Mouse (Mus musculus) mature B cell (primary cell): Measurements from ENCODE around the gene Vps37d.
"Not testable (repeated sequence)": the region's sequence is repeated elsewhere in the genome, so short reads cannot be mapped to it uniquely, and the experiment has no call there.

Experiments used
- in situ Hi-C: fragments of 300-500 bp; cut with MboI; formaldehyde crosslinking; loops from 2 replicates; pipeline ENCODE4 v1.14.3; 2019

Vps37d gene

DNA sequence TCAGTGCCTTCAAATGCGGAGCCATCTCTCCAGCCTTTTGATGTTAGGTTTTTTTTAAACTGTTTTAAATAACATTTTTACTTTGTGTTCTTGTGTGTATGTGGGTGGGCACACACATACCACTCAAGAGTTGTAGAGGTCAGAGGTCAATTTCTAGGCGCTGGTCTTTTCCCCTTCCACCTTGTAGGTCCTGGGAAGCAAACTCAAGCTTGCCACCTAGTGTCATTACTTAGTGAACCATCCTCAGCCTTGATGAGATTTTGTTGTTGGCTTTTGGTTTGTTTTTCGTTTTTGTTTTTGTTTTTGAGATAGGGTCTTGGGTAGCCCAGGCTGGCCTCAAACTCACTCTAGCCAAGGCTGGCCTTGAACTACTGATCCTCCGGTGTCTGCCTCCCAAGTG, 2.4 kb downstream of the Vps37d start:
- in situ Hi-C loops, result no loop called here

GRCm38 (mm10) chr5:135073349-135074150, 4.5 kb downstream of the Vps37d start:
- in situ Hi-C loops, result no loop called here

DNA sequence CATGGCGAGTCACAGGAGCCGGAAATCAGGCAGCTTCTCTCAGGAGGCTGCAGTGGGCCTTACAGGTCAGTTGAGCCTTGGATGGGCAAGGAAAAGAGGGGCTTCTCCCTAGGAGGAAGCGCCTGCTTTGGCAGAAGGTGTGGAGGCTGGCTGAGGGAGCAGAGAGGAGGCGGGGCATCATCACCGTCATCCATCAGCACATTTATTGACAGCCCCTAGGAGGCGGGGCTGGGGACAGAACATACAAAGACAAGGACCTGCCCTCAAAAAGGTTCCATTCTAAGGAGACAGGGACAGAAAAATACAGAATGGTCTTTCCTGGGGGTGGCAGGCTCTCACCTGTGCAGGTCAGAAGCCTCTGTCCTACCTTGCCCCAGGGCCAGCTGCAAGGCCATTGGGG, 5.3 kb downstream of the Vps37d start:
- in situ Hi-C loops, result no loop called here

- in situ Hi-C loops, result no loop called here
These were observed 6.0 kb downstream of the Vps37d start for GRCm38 (mm10) chr5:135072061-135072460.

DNA sequence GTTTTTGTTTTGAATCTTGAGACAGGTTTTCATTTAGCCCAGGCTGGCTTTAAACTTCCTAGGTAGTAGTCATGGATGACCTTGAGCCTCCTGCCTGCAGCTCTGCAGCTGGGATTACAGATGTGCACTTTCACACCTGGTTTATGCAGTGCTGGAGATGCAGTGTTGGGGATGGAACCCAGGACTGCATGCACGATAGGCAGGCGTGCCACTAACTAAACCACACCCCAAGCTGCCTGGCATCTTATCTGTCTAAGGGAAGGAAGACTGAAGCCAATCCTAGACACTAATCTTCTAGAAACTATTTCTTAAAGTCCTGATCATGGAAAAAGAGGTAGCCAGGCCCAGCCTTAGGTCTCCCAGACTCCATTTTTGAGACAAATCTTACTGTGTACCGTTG, 7.6 kb downstream of the Vps37d start:
- in situ Hi-C loops, result no loop called here

DNA sequence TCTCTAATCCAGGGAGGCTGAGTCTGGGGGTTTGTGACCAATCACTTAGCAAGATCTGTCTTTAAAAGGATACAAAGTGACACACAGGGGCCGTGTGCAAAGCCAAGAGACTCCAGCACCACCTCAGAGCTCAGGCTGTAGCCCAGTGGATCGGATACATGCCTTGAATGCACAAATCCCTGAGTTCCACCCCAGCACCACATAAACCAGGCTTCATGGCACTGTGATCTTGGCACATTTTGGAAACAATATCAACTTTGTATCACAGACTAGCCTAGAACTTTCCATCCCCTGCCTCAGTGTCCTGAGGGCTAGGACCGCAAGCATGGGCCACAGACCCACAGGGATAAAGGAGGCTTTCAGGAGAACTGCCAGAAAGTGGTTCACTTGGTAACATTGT, 12.1 kb downstream of the Vps37d start:
- in situ Hi-C loops, result no loop called here

DNA sequence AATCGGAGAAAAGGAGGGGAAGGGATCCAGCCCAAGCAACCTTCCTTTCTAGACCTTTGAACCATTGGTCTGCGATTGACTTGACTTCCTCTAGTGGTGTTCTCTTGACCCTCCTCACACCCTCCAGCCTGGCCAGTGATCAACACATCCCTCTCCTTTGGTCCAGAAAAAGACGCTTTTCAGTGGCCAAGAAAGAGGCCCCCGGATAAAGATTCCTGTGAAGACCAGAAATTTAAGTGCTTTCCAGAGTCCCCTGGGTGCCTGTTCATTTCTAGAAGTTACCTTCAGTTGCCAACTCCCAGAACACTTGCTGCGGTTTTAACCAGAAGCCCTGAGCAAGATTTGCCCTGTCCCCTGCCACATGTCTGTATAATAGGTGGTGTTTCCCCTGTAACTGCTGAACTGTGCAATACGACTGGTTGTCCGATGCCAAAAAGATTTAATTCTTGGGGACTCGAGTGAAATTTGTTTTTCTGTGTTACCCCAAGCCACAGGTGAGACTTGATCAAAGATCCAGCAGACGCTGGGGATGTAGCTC, 13.1 kb downstream of the Vps37d start, which contains the start of gene Bud23:
Gene Bud23 (minus strand): TSS at position 51 of the 538 bp plus-strand sequence.
- in situ Hi-C loops, result not testable (repeated sequence)

GRCm38 (mm10) chr5:135064382-135064766, 13.7 kb downstream of the Vps37d start:
- in situ Hi-C loops, result no loop called here

DNA sequence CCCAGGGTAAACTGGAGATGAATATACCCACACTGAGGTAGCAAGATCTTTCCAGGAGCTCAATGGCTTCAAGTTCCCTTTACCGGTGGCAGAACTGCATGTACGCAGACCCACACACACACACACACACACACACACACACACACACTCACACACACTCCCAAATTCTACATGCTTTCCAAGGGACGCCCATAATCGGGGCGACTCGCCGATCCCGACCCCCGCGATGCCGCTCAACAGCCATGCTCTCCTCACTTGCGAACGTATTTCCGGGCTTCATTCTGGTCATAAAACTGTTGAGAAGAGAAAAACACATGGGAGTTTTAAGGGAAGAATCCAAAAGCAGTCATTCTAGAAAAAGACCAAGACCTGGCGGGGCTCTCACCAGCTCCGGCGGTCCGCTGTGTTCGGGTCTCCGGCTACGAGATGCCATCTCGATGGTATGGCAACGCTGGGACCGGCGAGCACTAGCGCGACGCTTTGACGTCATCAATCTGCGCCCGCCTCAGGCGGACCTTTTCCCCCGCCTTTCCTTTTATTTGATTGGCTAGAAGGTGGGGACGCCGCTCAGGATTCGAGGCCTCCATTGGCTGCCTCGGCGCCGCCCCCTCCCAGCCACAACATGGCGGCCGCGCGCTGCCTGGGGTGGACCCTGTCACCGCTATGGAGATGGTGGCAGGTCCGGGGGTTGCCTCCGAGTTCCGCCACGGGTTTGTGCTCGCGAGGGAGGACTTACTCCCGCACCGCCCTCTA, 14.3 kb downstream of the Vps37d start, which contains the start of gene Dnajc30:
Gene Dnajc30 (plus strand): TSS at position 574 of the 753 bp plus-strand sequence.
- in situ Hi-C loops, result no loop called here

GRCm38 (mm10) chr5:135053356-135053755, 24.7 kb downstream of the Vps37d start:
- in situ Hi-C loops, result no loop called here

- in situ Hi-C loops, result not testable (repeated sequence)
These were observed 28.8 kb downstream of the Vps37d start for GRCm38 (mm10) chr5:135049268-135049667.

- in situ Hi-C loops, result no loop called here
These were observed 29.5 kb downstream of the Vps37d start for GRCm38 (mm10) chr5:135048539-135048938.

GRCm38 (mm10) chr5:135044575-135044974, 33.5 kb downstream of the Vps37d start:
- in situ Hi-C loops, result no loop called here

DNA sequence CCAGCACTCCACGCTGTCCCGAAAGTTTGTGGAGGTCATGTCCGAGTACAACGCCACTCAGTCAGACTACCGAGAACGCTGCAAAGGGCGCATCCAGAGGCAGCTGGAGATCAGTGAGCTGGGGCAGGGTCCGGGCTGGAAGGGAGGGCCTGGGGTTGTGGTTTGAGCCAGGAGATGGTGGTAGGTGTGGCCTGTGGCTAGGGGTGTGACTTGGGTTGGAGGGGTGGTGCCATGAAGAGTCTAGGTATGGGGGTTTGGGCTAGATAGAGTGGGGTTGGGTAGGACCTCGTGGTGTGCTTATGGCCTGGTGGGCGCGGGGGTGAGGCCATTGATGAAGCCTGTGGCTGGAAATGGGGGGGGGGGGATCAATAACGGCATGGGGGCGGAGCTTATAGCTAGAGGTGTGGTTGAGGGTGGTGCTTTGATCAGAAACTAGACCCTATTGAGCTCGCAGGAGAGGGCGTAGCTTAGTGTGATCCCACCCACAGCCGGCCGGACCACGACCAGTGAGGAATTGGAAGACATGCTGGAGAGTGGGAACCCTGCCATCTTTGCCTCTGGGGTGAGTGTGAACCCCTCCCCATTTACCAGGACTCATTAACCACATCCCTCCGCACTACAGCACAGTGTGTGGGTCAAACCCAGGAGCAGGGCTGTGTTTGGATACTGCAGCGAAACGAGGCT, 35.8 kb downstream of the Vps37d start:
- in situ Hi-C loops, result no loop called here

DNA sequence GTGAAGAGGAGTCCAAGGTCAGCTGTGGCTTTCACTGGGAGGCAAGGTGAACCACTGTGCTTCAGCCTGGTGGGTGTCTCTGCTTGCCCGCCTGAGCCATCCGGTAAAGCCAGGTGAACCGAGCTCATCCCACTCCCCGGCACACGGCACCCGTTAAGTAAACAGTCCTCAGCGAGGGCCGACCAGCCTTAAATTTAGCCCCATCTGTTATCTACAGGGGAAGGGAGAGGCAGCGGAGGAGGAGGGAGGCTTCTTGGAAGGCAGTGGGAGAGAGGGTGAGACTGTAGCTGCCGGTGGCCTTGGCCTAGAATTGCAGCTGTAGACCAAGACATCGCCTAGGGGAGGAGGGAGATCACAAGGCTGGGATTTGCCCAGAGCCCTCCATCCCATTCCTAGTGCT, 37.3 kb downstream of the Vps37d start:
- in situ Hi-C loops, result no loop called here

DNA sequence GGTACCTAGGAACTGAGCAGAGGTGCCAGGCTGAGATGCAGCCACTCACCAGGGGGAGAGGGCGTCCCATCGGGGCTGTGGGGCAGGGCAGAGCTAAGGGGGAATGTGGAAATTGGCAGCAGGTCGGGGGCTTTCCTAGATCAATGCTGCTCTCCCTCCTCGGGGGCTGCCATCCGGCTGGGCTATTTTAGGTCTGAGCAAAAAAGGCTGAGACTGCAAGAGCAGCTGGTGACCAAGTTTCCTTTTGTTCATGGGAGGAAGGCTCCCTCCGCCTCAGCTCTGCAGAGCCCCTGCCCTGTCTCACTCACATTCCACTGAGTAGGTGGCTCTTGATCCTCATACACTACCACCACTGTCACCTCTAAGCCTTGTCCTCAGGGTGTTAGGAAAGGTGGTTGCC, 38.0 kb downstream of the Vps37d start:
- in situ Hi-C loops, result no loop called here

GRCm38 (mm10) chr5:135039541-135039940, 38.5 kb downstream of the Vps37d start:
- in situ Hi-C loops, result no loop called here

DNA sequence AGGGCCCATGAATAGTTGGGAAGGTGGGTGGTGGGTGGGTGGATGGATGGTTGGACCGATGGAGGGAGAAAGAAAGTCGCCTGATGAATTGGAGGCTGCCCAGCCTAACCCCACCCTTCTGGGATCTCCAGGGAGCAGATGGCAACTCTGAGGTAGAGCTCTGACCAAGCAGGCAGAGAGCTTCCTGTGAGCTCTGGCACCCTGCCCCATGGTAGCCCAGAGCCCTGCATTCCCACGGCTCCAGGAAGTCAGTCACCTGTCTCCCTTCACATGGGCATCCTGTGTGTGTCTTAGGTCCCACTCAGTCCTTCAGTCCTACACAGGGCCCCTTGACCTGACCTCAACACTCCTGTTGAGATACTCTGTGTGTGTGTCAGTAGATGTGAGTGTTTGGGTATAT, 40.1 kb downstream of the Vps37d start:
- in situ Hi-C loops, result no loop called here

DNA sequence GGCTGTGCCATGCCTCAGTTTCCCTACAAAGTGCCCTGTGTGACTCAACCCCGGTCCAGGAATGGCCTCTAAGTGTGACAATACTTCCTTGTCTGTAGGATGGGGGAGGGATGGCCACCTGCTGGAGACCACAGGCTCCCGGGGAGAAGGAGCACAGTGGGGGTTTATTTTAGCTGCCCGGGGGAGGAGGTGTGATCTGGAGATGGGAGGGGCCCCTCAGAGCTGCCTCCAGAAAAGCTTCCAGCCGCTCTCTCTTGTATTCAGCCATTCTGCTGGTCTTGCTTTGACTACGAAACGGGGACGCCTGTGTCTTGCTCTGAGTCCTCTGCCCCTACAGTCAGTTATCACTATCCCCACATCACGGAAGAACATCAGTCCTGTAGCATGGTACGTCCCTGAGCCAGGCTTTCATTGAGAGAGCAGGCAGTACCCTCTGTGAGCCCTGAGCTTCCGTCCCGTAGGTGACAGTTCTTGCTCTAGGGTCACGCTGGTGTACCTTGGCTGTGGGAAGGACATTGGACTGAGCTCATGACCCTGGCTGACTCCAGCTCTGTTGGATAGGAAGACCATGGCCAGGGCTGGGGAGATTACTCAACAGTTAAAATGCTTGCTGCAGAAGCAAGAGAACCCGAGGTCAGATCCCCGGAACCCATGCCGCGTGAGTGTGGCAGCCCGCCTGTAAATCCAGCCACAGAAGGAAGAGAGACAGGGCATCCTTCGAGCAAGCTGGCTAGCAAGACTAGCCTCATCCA, 42.3 kb downstream of the Vps37d start:
- in situ Hi-C loops, result no loop called here

- in situ Hi-C loops, result no loop called here
These were observed 43.5 kb downstream of the Vps37d start for GRCm38 (mm10) chr5:135034593-135034992.

- in situ Hi-C loops, result no loop called here
These were observed 45.5 kb downstream of the Vps37d start for GRCm38 (mm10) chr5:135032581-135032980.
